Mouse (Mus musculus) stomach, postnatal 0 days (tissue): ENCODE data around the gene Pde4dip.

Experiments
- CTCF ChIP-seq: IDR thresholded peaks from 2 replicates; pipeline ENCODE4 v1.5.1; 2016; ENCODE audit warnings: antibody characterized with exemption, low read depth, mild to moderate bottlenecking, moderate library complexity
- EP300 ChIP-seq: optimal IDR thresholded peaks from 2 replicates; pipeline ENCODE3; 2016; ENCODE audit warnings: antibody characterized with exemption

DNA sequence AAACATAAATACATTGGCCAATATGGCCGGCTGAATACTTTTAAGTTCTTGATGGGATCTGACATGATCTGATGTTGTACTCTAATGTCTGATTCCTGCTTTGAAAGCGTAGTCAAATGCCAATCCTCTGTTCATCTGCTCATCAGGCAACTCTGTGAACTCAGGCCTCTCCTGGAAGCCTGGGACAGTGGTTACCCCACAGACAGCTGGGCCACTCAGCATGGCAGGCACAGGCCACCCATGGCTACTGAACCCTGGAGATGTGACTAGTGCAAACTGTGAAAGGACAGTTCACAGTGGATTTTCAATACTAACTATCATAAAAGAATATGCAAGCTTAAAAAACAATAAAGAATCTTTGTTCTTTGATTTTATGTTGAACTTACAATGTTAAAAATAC is 85.6 kb downstream of the Pde4dip start:
- TF ChIP-seq CTCF (no peak), EP300 (no peak)
